Mouse (Mus musculus) granulocyte monocyte progenitor cell, adult 5-6 weeks (primary cell): ENCODE data around the gene Myh8. TPM values are rescaled to one million over a fixed set of nuclear protein-coding genes. Genes with fewer than 3 reads are reported as not detected.
A peak's percentile ranks its signal among the peaks of the same experiment; 100 is the strongest.

Experiments
- ATAC-seq: replicated peaks from 2 replicates; pipeline ENCODE4 v1.8.0; 2016; ENCODE audit warnings: mild to moderate bottlenecking, moderate TSS enrichment, inconsistent platforms; ENCODE audit not compliant: poor library complexity, severe bottlenecking
- total RNA-seq, 2 experiments: library from RNA; stranded (forward) in 1 of 2; stranded (reverse) in 1 of 2; fragments of 200-712, 200-1000 nt in 1 of 2; fragments of >200 nt in 1 of 2; fragmentation: Nextera tagmentation in 1 of 2; gene quantifications; 2 replicates each; pipeline ENCODE4 v1.2.3; 2014 to 2017

Myh8 gene
- total RNA-seq (2014; fragmentation: Nextera tagmentation) (not detected in 2 replicates), total RNA-seq (2017) (not detected in 2 replicates)

DNA sequence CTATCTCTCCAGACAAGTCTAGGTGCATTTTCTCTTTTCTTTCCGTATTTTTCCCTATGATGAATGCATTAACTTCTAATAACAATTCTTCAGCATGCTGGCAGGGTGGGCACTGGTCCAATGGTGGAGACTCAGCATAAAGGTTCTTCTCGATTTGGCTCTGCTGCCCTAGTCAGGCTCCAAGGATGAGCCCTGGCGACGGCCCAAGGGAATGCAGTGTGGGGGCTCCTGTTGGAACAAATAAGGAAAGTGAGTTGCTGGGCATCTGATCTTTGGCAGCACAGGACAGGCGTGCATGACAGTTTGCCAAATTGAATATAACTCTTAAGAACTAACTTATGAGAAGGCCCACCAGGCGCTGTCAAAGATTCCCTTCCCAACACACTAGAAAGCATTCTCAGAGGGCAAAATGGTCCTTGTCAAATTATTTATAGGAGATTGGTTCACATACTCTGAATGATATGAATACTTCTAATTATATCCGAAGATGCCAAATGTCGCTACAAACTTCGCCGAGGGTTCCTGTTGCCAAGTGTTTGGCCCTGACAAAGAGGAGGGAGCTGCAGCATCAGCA lies at the start of gene Myh8:
Gene Myh8, plus strand, starts transcription at position 524 of the 574 bp plus-strand sequence.
- ATAC-seq, result no peak

DNA sequence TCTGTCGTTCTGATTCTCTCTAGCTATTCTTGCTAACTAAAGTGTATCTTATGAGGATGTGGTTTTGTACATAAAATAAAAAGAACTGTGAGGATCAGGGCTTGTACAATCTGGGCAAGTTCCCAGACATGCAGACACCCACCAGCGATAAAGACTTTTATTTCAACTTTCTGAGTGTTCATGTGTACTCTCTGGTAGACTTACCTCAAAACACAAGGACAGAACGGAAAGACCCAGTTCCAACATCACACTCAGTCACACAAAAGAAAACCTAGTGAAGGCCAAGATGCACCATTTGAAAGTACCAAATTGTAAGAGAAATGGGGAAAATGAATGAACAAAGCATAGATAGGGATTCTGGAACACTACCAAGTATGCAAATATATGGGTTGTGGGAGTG lies 48.2 kb upstream of the Myh8 start:
- ATAC-seq, result no peak

DNA sequence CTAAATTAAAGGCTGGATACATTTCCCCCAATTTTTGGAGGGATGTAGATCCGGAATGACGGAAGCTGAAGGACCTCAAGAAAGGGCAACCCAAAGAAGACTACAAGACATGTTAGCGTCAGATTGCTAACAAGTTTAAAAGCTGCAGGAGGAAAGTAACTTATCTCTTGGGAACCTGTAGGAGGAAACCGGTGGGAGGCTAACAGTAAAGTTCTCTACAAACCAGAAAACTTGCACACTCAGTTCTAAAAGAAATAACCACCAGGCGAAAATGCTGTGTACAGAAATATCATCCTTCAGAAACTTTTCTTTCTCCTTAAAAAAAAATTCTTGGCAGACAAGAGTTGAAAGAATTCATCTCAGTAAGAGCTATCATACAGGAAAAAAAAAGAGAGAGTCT lies 47.8 kb upstream of the Myh8 start:
- ATAC-seq, result no peak

DNA sequence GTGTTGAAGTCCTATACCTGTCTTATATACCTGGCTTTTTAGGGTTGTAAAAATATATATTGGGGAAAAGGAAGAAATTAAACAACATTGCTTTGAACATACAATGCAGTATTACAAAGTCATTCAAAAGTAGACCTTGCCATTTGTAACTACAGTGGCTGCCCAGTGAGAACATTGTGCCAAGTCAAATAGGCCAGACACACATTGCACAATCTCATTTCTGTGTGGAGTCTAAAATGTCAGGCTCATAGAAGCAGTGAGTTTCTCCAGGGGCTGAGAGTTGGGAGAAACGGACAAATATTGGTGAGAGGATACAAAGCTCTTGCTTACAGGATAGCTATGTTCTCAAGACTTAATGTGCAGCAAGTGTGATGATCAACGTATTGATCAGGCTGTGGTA lies 47.0 kb upstream of the Myh8 start:
- ATAC-seq, result no peak

DNA sequence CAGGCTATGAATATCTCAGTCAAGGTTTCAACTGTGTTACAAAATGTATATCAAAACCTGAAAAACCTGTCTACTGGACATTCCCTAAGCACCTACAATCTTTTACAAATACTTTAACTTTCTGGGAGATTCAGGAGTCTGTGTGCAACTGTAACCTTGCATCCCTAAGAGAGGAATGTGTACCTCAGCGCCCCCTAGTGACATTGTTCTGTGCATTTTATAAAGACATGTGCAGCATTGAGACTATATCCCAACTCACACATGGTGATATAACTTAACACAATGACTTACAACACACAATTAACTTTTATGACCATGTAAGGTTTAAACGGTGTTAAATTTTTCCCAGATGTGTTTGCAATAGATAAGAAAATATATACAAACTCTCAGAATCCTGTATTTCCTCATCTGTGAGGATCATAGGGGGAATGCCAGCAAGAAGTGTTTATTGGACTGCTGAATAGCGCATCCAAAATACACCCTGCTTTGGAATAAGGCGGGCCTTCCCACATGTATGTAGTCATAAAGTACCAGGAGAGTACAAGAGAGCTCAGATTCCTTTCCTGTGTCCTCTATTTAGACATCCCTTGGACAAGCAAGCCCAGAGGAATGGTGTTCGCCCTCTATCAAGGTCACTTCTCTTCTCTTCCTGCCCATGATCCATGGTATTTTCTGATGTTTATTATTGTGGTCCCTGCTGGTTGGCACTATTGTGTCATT lies 41.1 kb upstream of the Myh8 start:
- ATAC-seq, result no peak

DNA sequence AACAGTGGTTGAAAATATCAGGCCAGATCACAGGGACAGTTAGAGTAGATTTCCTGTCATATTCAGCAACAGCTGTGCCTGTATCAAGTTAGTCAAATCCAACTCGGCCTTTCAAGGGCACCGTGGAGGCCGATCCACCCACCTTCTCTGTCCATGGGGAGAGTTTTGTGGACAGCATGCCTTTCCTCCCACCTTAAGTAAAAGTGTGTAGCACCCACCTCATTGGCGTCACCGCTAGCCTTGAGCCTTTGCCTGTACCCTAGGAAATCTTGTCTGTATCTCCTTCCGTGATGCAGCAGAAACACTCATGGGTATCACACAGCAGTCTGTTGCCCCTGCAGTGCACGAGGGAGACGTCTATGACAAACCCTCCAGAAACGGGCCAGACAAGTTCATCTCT lies 40.1 kb upstream of the Myh8 start:
- ATAC-seq, result no peak

DNA sequence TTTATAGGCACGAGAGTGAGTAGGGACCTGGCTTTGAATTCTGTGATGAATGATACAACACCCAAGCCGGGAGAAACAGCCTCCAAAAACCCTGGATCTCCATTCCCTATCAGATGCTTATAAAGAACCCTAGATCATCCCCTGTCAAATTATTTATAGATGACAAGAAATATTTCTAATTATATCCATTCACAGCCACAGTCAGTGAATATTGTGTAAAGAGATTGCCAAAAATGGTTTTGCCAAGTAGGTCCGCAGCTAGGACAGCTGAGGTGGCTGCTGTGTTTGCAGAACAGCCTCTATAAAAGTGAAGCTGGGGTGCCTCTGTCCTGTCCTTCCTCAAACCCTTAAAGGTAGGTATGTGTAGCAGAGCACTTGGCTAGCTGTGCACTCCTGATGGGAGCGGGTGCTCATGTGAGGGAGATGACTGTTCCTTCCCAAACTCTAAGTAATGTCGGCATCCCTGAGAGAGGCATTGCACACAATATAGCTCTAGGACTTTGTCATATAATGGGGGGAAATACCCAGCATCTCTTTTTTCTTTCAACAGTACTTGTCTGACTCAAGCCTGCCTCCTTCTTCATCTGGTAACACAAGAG lies 39.3 kb upstream of the Myh8 start, which contains the start of gene Myh4:
Gene Myh4, plus strand, starts transcription at position 549 of the 599 bp plus-strand sequence.
- no peak for ATAC-seq

DNA sequence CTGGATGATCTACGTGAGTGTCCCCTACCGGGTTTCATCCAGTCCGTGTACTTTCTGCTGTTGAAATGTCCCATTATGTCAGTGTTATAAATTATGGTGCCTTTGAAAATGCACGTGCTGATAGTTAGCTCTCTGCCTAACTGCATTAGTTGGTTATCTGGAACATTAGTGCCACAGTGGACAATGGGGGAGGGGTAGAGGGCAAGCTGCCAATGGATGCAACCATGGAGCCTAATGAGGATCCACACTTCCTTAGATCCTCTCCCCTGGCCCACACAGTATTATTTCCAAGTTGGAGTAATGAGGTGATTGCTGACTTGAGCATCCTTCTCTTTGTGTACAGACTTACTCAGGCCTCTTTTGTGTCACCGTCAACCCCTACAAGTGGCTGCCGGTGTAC lies 35.9 kb upstream of the Myh8 start:
- ATAC-seq, result no peak

DNA sequence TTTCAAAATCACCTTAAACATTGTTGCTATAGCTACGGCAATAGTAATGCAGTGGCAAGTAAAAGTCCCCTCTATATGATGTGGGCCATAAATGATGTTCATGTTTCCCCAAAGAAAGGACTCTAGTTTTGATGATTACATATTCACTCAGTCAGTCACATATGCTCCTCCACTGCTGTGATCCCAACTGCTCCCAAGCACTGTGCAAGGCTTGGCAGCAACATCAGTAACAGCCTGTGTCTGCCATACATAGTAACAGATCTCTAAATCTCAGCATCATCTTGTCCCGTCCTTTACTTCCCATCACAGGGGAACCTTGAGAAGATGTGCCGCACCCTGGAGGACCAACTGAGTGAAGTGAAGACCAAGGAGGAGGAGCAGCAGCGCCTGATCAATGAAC lies 23.2 kb upstream of the Myh8 start:
- ATAC-seq, result no peak

DNA sequence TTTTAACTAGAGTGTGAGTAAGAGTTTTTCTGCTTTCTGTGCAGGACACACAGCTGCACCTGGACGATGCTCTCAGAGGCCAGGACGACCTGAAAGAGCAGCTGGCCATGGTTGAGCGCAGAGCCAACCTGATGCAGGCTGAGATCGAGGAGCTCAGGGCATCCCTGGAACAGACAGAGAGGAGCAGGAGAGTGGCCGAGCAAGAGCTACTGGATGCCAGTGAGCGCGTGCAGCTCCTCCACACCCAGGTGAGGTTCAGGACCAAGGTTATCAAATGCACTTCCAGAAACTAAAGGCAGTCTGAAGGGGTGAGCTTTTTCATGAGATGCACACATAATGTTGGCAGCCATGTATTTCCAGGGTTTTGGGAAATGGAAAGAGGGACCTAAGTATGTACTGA lies 19.9 kb upstream of the Myh8 start:
- ATAC-seq, result no peak

DNA sequence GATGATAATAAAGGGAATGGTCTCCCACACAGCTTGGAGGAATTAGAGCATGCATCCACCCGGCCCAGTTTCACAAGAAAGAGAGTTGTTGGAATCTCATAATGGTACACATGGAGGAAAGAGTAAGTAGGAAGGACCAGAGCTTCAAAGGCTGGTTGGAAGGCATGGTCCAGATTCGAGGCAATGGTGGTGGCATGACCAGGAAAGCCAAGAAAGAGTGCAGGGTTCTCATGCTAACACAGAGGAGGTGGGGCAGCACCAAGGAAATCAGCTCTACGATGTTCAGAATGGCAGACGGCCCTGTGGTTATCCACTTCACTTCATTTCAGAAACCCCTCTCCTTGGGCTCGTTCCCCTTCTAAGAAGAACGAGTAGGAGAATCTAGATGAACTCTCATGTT lies 16.0 kb upstream of the Myh8 start:
- no peak for ATAC-seq

DNA sequence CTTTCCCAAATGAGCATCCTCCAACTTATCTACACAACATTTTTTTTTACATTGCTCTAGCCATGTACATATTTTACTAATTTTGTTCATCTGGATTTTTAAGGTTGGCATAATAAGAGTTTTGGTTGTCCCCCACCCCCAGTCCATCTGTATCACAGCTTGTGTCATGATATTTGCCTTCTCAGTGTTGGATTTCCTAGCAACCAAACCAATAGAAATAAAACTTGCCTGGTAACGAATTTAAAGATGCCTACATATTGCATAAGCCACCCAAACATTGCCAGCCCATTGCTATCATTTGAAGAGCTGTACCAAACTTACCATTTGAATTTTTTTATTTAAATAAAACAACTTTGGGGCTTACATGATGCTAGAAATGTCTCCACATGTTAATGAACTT lies 16.5 kb downstream of the Myh8 start:
- no peak for ATAC-seq

DNA sequence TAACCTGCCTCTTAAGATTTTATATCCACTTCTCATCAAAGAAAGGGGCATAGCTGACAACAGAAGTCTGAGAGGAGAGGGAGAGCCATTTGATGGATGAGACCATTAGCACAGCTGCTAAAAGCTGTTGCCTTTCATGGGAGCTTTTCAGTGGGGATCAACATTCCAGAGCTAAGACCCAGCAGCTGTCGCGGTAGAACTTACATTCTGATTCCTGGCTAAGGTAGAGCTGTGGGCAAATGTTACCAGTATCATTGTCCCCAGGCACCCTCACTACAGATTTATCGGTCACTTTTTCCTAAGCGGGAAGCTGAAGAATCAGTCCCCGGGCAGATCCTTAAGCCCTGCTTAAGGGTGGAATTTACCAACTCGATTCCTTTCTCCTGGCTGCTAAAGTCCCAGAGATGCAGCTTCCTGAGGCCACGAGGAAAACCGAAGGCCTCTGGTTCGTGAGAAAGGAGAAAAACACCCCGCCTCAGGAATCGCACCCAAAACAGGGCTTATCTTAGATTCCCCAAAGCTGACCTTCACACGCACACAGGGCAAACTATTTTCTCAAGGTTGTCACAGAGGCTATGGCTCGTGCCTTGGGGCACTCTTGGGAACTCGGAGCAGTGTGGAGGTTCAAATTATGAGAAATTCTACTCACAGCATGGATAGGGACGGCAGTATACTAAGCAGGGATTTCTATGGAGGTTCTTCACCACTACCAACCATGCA lies 37.0 kb downstream of the Myh8 start:
- ATAC-seq, result no peak

DNA sequence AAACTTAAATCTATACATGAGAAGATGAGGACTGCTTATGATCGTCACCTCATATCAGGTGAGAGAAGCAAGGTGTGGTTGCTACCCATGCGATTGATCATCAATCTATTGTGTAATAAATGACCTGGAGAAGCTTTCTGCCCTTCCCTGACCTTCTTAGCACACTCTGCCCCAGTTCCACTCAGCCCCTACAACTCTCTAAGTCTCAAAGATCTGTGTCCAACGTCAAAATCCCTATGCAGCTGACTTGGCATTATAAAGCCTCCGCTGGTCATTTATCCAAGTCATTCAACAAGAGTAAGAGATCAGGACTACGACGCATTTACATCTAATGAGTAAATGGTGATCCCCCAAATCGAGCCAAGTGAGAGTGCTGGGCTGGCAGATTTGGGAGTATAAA lies 44.4 kb downstream of the Myh8 start, which contains the start of gene Myh13:
Gene Myh13, plus strand, starts transcription at position 301 of the 400 bp plus-strand sequence.
- no peak for ATAC-seq

DNA sequence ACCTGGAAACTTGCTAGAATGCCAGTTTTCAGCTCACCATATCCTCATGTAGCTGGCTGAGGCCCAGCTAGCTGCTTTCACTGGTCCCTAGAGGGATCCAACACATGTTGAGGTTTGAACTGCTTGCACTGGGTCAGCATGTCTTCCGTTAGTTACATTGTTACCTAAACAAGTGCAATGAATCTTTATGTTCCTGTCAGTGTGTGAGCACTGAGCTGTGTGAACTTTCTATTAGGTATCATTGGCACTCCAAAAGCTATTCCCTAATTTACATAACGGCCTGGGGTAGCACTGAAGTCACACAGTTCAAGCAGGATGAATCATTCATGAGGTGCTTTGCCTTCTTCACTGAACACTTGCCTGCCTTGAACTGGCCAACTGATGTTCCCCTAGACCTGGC lies 49.6 kb downstream of the Myh8 start:
- no peak for ATAC-seq

DNA sequence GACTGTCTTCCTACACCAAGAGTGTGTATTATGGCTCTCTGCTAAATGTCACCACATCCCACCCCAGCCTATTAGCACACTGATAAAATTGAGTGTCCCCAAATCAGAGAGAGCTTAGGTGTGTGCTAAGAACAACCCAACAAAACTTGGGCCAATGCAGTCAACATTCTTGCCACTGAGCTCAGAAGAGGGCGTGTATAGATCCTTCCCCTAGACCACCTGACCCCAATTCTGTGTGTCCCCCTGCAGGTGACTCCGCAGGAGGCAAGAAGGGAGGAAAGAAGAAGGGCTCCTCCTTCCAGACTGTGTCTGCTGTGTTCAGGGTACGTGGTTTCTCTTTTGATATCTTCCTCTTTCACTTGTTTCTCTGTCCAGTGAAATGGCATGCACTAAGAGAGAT lies 67.6 kb downstream of the Myh8 start:
- ATAC-seq, result no peak

DNA sequence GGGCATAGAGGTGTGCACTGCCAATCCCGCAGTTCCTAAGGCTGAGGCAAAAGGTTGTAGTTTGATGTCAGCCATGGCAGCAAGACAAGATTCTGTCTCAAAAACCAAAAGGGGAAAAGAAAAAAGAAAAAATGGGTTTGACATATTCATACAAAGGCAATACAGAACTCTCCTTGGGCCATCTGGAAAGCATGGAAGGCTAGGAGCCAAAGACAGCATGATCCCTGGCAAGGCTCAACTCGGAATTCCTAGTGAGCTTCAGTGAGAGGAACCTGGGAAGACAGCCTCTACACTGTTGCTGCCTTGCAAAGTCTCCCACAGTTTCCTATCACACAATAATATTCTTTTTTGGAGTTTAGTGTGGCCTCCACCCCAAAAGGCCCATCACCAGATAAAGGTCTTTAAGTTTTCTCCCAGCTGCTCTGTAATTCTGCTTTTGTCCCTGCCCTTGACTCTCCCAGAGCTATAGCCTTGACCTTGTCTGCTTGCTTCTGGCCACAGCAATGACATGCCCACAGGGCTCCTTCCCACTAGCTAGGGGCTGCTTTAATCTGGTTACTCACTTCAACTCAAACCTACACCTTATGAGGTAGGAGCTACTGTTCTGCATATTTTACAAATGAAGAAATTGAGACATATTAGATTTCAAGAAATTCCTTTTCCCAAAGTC lies 68.4 kb downstream of the Myh8 start:
- no peak for ATAC-seq

DNA sequence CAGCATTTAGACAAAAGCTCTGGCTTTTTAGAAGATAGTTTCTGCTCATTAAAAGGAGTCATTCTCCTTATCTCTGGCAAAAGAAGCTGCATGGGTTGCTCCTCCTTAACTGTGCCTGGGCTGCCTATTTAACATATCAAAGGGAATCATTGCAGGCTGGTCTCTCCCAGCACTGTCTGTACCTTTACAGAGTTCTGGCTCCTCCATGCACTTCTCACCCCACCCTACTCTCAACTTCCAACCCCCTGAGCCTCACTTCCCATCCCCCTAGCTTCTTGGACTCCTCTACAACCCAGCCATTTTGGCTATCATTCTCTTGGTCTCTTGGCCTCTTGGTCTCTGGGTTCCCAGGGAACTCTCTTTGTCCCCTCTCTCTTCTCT lies 68.9 kb downstream of the Myh8 start:
- ATAC-seq, result no peak

DNA sequence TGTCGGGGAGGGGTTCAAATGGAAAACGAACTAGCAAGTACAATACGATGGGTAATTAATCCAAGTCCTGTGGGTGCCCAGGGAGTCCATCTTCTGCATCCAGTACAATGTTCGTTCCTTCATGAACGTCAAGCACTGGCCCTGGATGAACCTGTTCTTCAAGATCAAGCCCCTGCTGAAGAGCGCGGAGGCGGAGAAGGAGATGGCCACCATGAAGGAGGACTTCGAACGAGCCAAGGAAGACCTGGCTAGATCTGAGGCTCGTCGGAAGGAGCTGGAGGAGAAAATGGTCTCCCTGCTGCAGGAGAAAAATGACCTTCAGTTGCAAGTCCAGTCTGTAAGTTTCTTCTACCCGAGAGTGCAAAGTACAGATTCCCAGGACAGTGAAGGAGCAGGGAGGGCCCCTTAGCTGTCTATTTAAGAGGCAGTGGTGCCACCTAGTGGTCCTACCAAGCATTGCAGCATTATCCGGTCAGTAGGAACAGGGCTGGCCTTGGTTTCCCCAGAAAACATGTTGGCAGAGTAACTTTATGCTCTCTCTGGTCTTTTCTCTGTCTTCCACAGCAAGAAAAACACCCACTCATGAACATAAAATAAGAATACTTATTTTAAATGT lies 73.3 kb downstream of the Myh8 start:
- peak; percentile 63; the same call in 1 of the 2 replicates for ATAC-seq

DNA sequence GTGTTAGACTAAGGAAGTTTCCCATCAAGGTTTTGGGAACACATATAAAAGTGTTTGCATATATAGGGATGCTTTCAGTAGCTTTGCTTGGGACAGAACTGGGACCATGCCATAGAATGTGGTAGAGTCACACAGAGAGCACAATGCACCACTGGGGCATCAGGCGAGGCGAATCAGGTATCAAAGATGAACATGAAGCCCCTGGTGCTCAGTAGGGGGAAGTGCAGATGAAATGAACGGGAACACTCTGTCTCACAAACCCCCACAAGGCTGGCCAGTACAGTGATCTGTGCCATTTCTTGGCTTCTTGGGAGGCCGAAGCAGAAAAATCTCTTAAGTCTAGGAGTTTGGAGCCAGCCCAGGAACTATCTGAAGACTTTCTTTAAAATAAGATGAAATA lies 76.1 kb downstream of the Myh8 start:
- ATAC-seq, result peak; percentile 33; the same call in 1 of the 2 replicates
